Mouse (Mus musculus) heart, embryonic 11.5 days (tissue): ENCODE data around the gene Bag6. TPM values are rescaled to one million over a fixed set of nuclear protein-coding genes. Genes with fewer than 3 reads are reported as not detected.
A peak's percentile ranks its signal among the peaks of the same experiment; 100 is the strongest.

Source experiments
- ATAC-seq: fragments of 200-750 bp; cut with Nextera tagmentation; replicated peaks from 2 replicates; pipeline ENCODE4 v1.8.0; 2017; ENCODE audit warnings: moderate library complexity; ENCODE audit not compliant: insufficient number of reproducible peaks, low FRiP score, low TSS enrichment
- H3K27ac ChIP-seq: fragments of 300-500 bp; sonication (generic); 2 replicates; pipeline ENCODE4 v1.5.1; 2014; ENCODE audit warnings: mild to moderate bottlenecking, low read depth, low read length
- H3K27me3 ChIP-seq: fragments of 300-500 bp; sonication (generic); 2 replicates; pipeline ENCODE4 v1.6.1; 2014; ENCODE audit warnings: mild to moderate bottlenecking, low read length, mixed read lengths; ENCODE audit not compliant: control insufficient read depth, insufficient read depth
- H3K36me3 ChIP-seq: fragments of 300-500 bp; sonication (generic); 2 replicates; pipeline ENCODE4 v1.6.1; 2014; ENCODE audit warnings: mild to moderate bottlenecking, low read length, moderate library complexity, mixed read lengths; ENCODE audit not compliant: control insufficient read depth, insufficient read depth
- H3K4me1 ChIP-seq: fragments of 300-500 bp; sonication (generic); 2 replicates; pipeline ENCODE4 v1.6.1; 2014; ENCODE audit warnings: low read length; ENCODE audit not compliant: control insufficient read depth, insufficient read depth
- H3K4me2 ChIP-seq: fragments of 300-500 bp; sonication (generic); 2 replicates; pipeline ENCODE4 v1.6.1; 2014; ENCODE audit warnings: mild to moderate bottlenecking, moderate library complexity
- H3K4me3 ChIP-seq: fragments of 300-500 bp; sonication (generic); 2 replicates; pipeline ENCODE4 v1.5.1; 2014; ENCODE audit warnings: low read depth, low read length
- H3K9ac ChIP-seq: fragments of 300-500 bp; sonication (generic); 2 replicates; pipeline ENCODE4 v1.6.1; 2014; ENCODE audit warnings: mild to moderate bottlenecking, low read depth, low read length, moderate library complexity
- H3K9me3 ChIP-seq: fragments of 300-500 bp; sonication (generic); replicated peaks from 2 replicates; pipeline ENCODE4 v1.6.1; 2016; ENCODE audit warnings: low read length; ENCODE audit not compliant: control insufficient read depth
- WGBS: fragments of 180-500 bp; shearing (Covaris S2); extraction: QIAGEN DNeasy Blood & Tissue Kit; methylation state at CpG from one replicate; pipeline ENCODE4 v1.1.7; 2014; ENCODE audit not compliant: insufficient replicate concordance; 5-methylcytosine and 5-hydroxymethylcytosine counted together
- polyA plus RNA-seq: library from polyadenylated mRNA; unstranded; fragments of >200 nt; fragmentation: Nextera tagmentation; extraction: Ambion mirVana; gene quantifications from 2 replicates; pipeline ENCODE4 v1.2.1, GENCODE M21; 2014

Gene Bag6
- polyA plus RNA-seq, 1 experiment from 2014 or later: 77.4 TPM

- H3K4me3 ChIP-seq: no peak overlapping the region
- peaks cover 91% of the 10 kb centered on the region for H3K36me3 ChIP-seq
- peaks cover 7% of the 10 kb centered on the region for H3K4me1 ChIP-seq
- 92% methylated on average over 8 of the region's 8 CpGs for WGBS
- no peak overlapping the region for H3K27ac ChIP-seq
- no peaks in the 10 kb centered on the region for H3K27me3 ChIP-seq
- H3K9me3 ChIP-seq: no peaks in the 10 kb centered on the region
- H3K4me2 ChIP-seq: no peak overlapping the region
- H3K9ac ChIP-seq: no peak overlapping the region
- ATAC-seq: no peak
These were observed 22.7 kb downstream of the Bag6 start for GRCm38 (mm10) chr17:35157661-35158175.

GRCm38 (mm10) chr17:35158850-35159593, 24.0 kb downstream of the Bag6 start:
- no peaks in the 10 kb centered on the region for H3K27me3 ChIP-seq
- H3K4me2 ChIP-seq: no peak overlapping the region
- peaks cover 11% of the 10 kb centered on the region for H3K4me1 ChIP-seq
- no peak overlapping the region for H3K27ac ChIP-seq
- no peak for ATAC-seq
- WGBS: 90% methylated on average over 15 of the region's 16 CpGs
- H3K4me3 ChIP-seq: no peak overlapping the region
- H3K36me3 ChIP-seq: peaks cover 78% of the 10 kb centered on the region
- no peak overlapping the region for H3K9ac ChIP-seq
- H3K9me3 ChIP-seq: no peaks in the 10 kb centered on the region

- Histone ChIP-seq H3K27ac (no peak overlapping the region), H3K4me2 (no peak overlapping the region), H3K27me3 (no peaks in the 10 kb centered on the region), H3K9ac (no peak overlapping the region), H3K4me3 (no peak overlapping the region), H3K9me3 (no peaks in the 10 kb centered on the region), H3K4me1 (peaks cover 11% of the 10 kb centered on the region), H3K36me3 (peaks cover 71% of the 10 kb centered on the region)
- 81% methylated on average over 7 of the region's 7 CpGs for WGBS
- ATAC-seq: no peak
These were observed 24.7 kb downstream of the Bag6 start for GRCm38 (mm10) chr17:35159638-35160037.

GRCm38 (mm10) chr17:35161421-35161820, 26.4 kb downstream of the Bag6 start:
- Histone ChIP-seq H3K4me3 (no peak overlapping the region), H3K27ac (no peak overlapping the region), H3K27me3 (no peaks in the 10 kb centered on the region), H3K9me3 (no peaks in the 10 kb centered on the region), H3K4me1 (peaks cover 14% of the 10 kb centered on the region), H3K36me3 (peaks cover 54% of the 10 kb centered on the region), H3K4me2 (peak overlapping the region; percentile 93), H3K9ac (0 out of 2 replicates have a peak overlapping the region, but pooled peaks have one; percentile 2)
- 85% methylated on average over 11 of the region's 11 CpGs for WGBS
- no peak for ATAC-seq

GRCm38 (mm10) chr17:35162121-35162520, 27.1 kb downstream of the Bag6 start:
- Histone ChIP-seq H3K36me3 (peaks cover 47% of the 10 kb centered on the region), H3K9ac (0 out of 2 replicates have a peak overlapping the region, but pooled peaks have one; percentile 2), H3K27ac (no peak overlapping the region), H3K9me3 (no peaks in the 10 kb centered on the region), H3K4me2 (peak overlapping the region; percentile 93), H3K27me3 (no peaks in the 10 kb centered on the region), H3K4me3 (peak overlapping the region; percentile 94), H3K4me1 (peaks cover 14% of the 10 kb centered on the region)
- no peak for ATAC-seq
- 74% methylated on average over 14 of the region's 14 CpGs for WGBS

GRCm38 (mm10) chr17:35162730-35163129, 27.8 kb downstream of the Bag6 start:
- Histone ChIP-seq H3K36me3 (peaks cover 41% of the 10 kb centered on the region), H3K4me3 (peak overlapping the region; percentile 94)
- 63% methylated on average over 12 of the region's 12 CpGs for WGBS

DNA sequence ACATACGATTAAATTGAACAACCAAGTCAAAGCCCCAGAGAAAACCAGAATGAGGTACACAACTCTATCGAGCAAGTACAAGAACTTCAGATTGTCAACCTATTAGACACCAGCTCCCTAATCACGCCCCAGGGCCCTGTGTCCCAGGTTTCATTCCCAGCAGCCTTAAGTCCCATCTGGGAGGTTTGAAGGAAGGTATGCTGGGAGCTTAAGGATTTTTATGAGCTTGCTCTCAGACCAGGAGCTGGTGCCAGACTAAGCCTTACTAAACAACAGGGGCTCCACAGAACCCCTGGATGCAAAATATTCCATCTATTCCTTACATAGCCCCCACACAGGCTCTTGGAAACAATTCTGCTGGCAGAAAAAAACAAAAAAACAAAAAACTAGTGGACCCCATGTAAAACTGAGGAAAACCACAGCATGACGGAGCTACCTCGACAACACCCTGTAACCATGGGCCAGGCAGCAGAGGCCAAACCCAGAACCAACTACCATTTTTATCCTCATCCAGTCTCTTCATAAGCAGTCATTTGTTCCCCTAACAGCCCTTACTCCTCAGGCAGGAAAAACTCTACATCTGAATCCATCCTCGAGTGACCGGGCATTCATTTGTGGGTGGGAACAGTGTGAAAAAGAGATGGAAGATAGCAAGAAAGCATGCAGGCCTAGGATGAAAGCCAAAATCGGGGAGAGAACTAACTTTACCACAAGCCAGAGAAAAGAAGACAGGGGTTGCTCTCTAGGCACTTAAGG, 28.5 kb downstream of the Bag6 start:
- peak overlapping the region; percentile 98 for H3K9ac ChIP-seq
- H3K9me3 ChIP-seq: no peaks in the 10 kb centered on the region
- ATAC-seq: no peak
- H3K4me1 ChIP-seq: peaks cover 14% of the 10 kb centered on the region
- peaks cover 34% of the 10 kb centered on the region for H3K36me3 ChIP-seq
- no peaks in the 10 kb centered on the region for H3K27me3 ChIP-seq
- peak overlapping the region; percentile 89 for H3K27ac ChIP-seq
- peak overlapping the region; percentile 93 for H3K4me2 ChIP-seq
- WGBS: 13% methylated on average over 8 of the region's 8 CpGs
- H3K4me3 ChIP-seq: peak overlapping the region; percentile 94

More at GRCm38 (mm10) chr17:35162730-35163129, 27.8 kb downstream of the Bag6 start:
- Histone ChIP-seq H3K27ac (no peak overlapping the region), H3K9me3 (no peaks in the 10 kb centered on the region), H3K27me3 (no peaks in the 10 kb centered on the region), H3K4me2 (peak overlapping the region; percentile 93), H3K9ac (peak overlapping the region; percentile 98), H3K4me1 (peaks cover 14% of the 10 kb centered on the region)
- ATAC-seq: no peak

- 1% methylated on average over 20 of the region's 28 CpGs for WGBS
- H3K27me3 ChIP-seq: no peaks in the 10 kb centered on the region
- H3K4me1 ChIP-seq: peaks cover 14% of the 10 kb centered on the region
- peak overlapping the region; percentile 94 for H3K4me3 ChIP-seq
- H3K9ac ChIP-seq: peak overlapping the region; percentile 98
- no peaks in the 10 kb centered on the region for H3K9me3 ChIP-seq
- H3K27ac ChIP-seq: peak overlapping the region; percentile 89
- peaks cover 27% of the 10 kb centered on the region for H3K36me3 ChIP-seq
- H3K4me2 ChIP-seq: peak overlapping the region; percentile 93
- no peak for ATAC-seq
These were observed 29.2 kb downstream of the Bag6 start for GRCm38 (mm10) chr17:35164218-35164567.
